Mouse (Mus musculus): Measurements from ENCODE around the gene Fgf14. TPM values are rescaled to one million over a fixed set of nuclear protein-coding genes. Genes with fewer than 3 reads are reported as not detected.
A peak's percentile ranks its signal among the peaks of the same experiment; 100 is the strongest.
"Not testable (repeated sequence)": the region's sequence is repeated elsewhere in the genome, so short reads cannot be mapped to it uniquely, and the experiment has no call there.

Gene Fgf14
- polyA plus RNA-seq, 1 experiment from 2014 or later: 30.9 TPM

DNA sequence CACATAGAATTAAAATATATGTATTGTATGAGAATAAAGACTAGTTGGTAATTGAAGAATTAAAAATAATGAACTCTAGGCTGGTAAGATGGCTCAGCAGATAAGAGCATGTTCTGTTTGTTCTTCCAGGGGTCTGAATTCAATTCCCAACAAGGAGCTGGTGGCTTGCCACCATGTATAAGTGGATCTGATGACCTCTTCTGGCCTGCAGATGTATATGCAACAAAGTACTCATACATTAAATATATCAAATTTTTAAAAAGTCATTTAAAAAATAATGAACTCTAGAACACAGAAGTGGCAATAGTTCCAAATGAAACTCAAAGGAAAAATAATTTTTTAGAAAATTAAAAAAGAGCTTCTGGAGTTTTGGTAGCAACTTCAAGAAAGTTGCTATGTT is 529.5 kb downstream of the Fgf14 start:
- H3K4me2 ChIP-seq: no peak overlapping the region
- no peaks in the 10 kb centered on the region for H3K9me3 ChIP-seq
- H3K27me3 ChIP-seq (replicated peaks): no peaks in the 10 kb centered on the region
- no peak for ATAC-seq (replicated peaks)
- H3K36me3 ChIP-seq (replicated peaks): no peaks in the 10 kb centered on the region
- H3K9ac ChIP-seq: no peak overlapping the region
- H3K4me3 ChIP-seq: no peak overlapping the region
- no peak overlapping the region for H3K27ac ChIP-seq
- no peaks in the 10 kb centered on the region for H3K4me1 ChIP-seq

DNA sequence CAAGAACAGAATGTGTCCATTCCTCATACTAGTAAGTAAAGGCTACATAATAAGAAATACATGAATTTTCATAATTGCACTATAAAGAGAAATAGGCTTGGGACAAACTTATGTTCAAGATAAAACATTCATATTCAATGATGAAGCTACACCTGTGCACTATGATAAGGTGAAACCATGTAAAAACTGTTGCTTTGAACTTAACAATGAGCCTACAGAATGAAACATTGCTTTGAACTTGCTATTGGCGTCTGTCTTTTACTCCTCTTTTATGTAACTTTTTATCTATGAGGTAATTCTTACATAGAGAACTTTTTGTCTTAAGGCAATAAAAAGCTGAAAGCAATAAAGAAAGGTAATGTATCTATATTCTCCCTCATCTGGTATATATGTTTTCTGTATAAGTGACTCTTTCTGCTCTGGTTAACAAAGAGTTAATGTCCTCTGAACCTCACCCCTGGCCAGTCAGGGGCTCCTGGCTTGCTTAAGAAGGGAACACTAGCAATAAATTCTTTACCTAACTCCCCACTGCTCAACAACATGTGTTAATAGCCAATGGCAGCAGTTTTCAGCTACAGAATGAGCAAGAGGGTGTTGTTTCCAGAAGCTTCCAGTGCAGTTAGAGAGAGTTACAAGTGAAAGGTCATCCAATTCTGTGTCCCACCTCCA is 569.6 kb downstream of the Fgf14 start:
- no peaks in the 10 kb centered on the region for H3K4me1 ChIP-seq
- 81% methylated on average over 1 of the region's 1 CpGs for WGBS
- no peaks in the 10 kb centered on the region for H3K27me3 ChIP-seq (replicated peaks)
- H3K9me3 ChIP-seq: no peaks in the 10 kb centered on the region
- H3K4me2 ChIP-seq: no peak overlapping the region
- H3K27ac ChIP-seq: no peak overlapping the region
- no peak overlapping the region for H3K4me3 ChIP-seq
- no peaks in the 10 kb centered on the region for H3K36me3 ChIP-seq (replicated peaks)
- no peak overlapping the region for H3K9ac ChIP-seq
- ATAC-seq (replicated peaks): no peak

DNA sequence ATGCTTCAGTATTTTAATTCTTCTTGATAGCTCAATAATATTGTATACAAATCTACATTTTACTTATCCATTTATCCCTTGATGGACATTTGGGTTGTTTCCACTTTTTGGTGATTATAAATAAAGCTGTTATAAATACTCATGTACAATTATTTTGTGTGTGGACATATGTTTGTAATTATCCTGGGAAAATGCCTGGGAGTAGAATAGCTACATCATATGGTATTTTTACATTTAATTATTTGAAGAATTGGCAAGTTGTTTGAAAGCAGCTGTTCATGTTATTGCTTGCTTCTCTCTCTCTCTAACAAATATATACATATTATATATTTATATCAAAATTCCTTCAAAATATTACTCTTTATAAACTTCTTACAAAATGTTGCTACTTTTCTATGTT is 593.8 kb downstream of the Fgf14 start:
- Histone ChIP-seq H3K4me1 (no peaks in the 10 kb centered on the region), H3K27ac (no peak overlapping the region), H3K4me2 (no peak overlapping the region), H3K4me3 (no peak overlapping the region), H3K9ac (no peak overlapping the region), H3K9me3 (no peaks in the 10 kb centered on the region), H3K27me3 (replicated peaks) (no peaks in the 10 kb centered on the region), H3K36me3 (replicated peaks) (no peaks in the 10 kb centered on the region)
- no peak for ATAC-seq (replicated peaks)

- 82% methylated on average over 1 of the region's 1 CpGs for WGBS
- H3K9me3 ChIP-seq: no peaks in the 10 kb centered on the region
These were observed 632.9 kb downstream of the Fgf14 start for GRCm38 (mm10) chr14:124044016-124044415.

GRCm38 (mm10) chr14:124040651-124041050 is 636.3 kb downstream of the Fgf14 start:
- no peak overlapping the region for H3K4me2 ChIP-seq
- H3K9ac ChIP-seq: no peak overlapping the region
- H3K27me3 ChIP-seq (replicated peaks): no peaks in the 10 kb centered on the region
- H3K4me1 ChIP-seq: peaks cover 6% of the 10 kb centered on the region
- 69% methylated on average over 1 of the region's 1 CpGs for WGBS
- H3K4me3 ChIP-seq: no peak overlapping the region
- ATAC-seq (replicated peaks): no peak
- H3K36me3 ChIP-seq (replicated peaks): no peaks in the 10 kb centered on the region
- no peak overlapping the region for H3K27ac ChIP-seq
- no peaks in the 10 kb centered on the region for H3K9me3 ChIP-seq

More at GRCm38 (mm10) chr14:124044016-124044415, 632.9 kb downstream of the Fgf14 start:
- Histone ChIP-seq H3K4me1 (no peaks in the 10 kb centered on the region), H3K27ac (no peak overlapping the region), H3K36me3 (replicated peaks) (no peaks in the 10 kb centered on the region), H3K27me3 (replicated peaks) (no peaks in the 10 kb centered on the region), H3K4me2 (no peak overlapping the region), H3K4me3 (no peak overlapping the region), H3K9ac (no peak overlapping the region)
- no peak for ATAC-seq (replicated peaks)

DNA sequence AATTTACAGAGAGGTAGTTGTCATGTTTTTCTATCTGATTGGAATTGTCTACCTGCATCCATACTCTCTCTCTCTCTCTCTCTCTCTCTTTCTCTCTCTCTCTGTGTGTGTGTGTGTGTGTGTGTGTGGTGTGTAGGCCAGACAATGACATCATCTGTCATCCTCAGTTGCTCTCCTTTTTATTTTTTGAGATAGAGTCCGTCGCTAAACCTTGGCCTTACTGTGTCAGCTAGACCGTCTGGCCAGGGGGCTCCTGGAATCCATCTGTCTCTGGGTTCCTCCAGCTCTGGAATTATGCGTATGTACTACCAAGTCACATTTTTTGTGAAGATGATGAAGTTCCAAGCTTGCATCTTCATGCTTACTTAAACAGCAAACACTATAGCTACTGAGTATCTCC is 639.5 kb downstream of the Fgf14 start:
- Histone ChIP-seq H3K9ac (no peak overlapping the region), H3K4me2 (no peak overlapping the region), H3K27ac (no peak overlapping the region), H3K9me3 (no peaks in the 10 kb centered on the region), H3K4me3 (no peak overlapping the region), H3K36me3 (replicated peaks) (no peaks in the 10 kb centered on the region), H3K27me3 (replicated peaks) (no peaks in the 10 kb centered on the region), H3K4me1 (peaks cover 6% of the 10 kb centered on the region)
- 0 out of 2 replicates have a peak, but pooled peaks have one; percentile 17 for ATAC-seq (replicated peaks)
- WGBS: 67% methylated on average over 4 of the region's 4 CpGs

GRCm38 (mm10) chr14:124036575-124037205 is 640.2 kb downstream of the Fgf14 start:
- H3K9me3 ChIP-seq: no peaks in the 10 kb centered on the region
- ATAC-seq (replicated peaks): peak; percentile 83
- no peaks in the 10 kb centered on the region for H3K27me3 ChIP-seq (replicated peaks)
- no peak overlapping the region for H3K4me3 ChIP-seq
- H3K4me1 ChIP-seq: peaks cover 6% of the 10 kb centered on the region
- 17% methylated on average over 1 of the region's 1 CpGs for WGBS
- H3K36me3 ChIP-seq (replicated peaks): no peaks in the 10 kb centered on the region
- no peak overlapping the region for H3K4me2 ChIP-seq
- H3K27ac ChIP-seq: 0 out of 2 replicates have a peak overlapping the region, but pooled peaks have one; percentile 29
- H3K9ac ChIP-seq: no peak overlapping the region

DNA sequence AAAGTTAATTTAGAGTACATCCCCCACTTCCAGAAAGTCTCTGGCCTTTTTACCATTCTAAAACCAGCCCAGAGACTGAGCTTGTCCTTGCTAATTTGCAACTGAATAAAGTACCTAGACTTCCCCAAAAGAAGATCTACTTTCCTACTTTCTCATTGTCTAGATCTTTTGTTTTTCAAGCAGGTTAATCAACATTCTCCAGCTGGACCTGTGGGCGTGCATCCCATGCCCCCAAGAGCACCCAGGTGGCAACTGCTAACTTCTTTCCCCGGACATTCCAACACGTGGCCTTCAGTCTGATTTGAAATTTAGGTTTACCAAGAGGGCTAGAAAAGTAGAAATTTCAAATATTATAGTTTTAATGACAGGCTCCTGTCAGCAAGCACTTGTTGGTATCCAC is 643.6 kb downstream of the Fgf14 start:
- not testable (repeated sequence) for H3K4me2 ChIP-seq; H3K4me3 ChIP-seq; H3K27me3 ChIP-seq (replicated peaks); H3K9me3 ChIP-seq; H3K4me1 ChIP-seq; H3K27ac ChIP-seq; H3K36me3 ChIP-seq (replicated peaks); ATAC-seq (replicated peaks); H3K9ac ChIP-seq
- WGBS: 39% methylated on average over 3 of the region's 3 CpGs

DNA sequence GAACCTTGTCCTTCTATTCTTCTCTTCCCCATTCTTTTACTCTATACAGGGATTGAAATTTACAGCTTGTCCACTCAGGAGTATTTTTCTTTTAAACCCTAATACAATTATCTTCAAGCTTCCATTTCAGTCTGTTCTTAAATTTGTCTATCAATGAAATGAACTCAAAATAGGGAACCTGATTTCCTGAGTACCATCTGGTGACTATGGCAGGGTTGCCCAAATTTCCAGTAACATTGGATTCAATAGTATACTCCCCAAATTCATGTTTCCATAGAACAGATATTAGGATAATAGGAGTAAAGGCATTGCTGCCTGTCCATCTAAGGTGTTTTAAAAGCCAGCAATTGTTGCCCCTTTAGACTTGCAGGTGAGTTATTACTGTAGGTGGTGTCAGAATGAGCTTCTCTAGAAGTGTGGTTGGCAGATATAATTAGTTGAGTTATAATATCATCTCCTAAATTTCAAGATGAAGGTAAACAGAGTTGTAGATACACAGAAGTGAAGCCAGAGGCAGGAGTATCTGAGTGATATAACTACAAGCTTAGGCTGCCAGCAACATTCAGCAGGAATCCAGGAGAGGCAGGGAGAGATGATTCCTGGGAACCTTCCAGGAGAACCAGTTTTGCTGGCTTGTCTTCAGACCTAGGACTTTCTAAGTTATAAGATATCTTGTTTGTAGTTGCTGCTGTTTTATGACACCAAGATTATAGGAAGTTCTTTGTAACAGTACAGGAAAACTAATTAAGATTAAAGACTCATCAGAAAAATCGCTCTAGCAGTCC is 648.8 kb downstream of the Fgf14 start:
- Histone ChIP-seq H3K27ac (no peak overlapping the region), H3K27me3 (replicated peaks) (no peaks in the 10 kb centered on the region), H3K4me2 (no peak overlapping the region), H3K9me3 (no peaks in the 10 kb centered on the region), H3K9ac (no peak overlapping the region), H3K4me1 (no peaks in the 10 kb centered on the region), H3K4me3 (no peak overlapping the region), H3K36me3 (replicated peaks) (no peaks in the 10 kb centered on the region)
- WGBS: 89% methylated on average over 1 of the region's 1 CpGs
- no peak for ATAC-seq (replicated peaks)

GRCm38 (mm10) chr14:123990591-123991195 is 686.2 kb downstream of the Fgf14 start:
- no peak for ATAC-seq (replicated peaks)
- H3K27me3 ChIP-seq (replicated peaks): no peaks in the 10 kb centered on the region
- no peak overlapping the region for H3K4me2 ChIP-seq
- no peaks in the 10 kb centered on the region for H3K36me3 ChIP-seq (replicated peaks)
- no peaks in the 10 kb centered on the region for H3K4me1 ChIP-seq
- H3K27ac ChIP-seq: no peak overlapping the region
- no peak overlapping the region for H3K4me3 ChIP-seq
- no peaks in the 10 kb centered on the region for H3K9me3 ChIP-seq
- H3K9ac ChIP-seq: no peak overlapping the region
- 80% methylated on average over 2 of the region's 2 CpGs for WGBS

DNA sequence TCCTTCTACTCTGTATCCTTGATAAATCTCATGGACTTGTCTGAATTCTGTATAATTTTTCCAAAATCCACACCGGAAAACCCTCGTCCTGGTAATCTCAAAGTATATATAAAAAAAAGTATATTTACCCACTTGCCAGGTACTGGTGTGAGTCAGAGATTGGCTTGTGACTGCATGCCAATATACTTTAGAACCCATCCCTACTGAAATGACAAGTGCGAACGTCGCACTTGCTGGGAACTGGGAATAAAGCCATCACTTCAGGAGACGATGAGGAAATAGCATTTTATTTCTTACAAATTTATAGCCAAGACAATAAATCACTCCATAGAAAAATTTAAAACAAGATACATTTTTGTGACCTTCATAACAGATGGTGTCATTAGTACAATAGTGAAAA is 708.9 kb downstream of the Fgf14 start:
- no peak overlapping the region for H3K9ac ChIP-seq
- H3K4me1 ChIP-seq: no peaks in the 10 kb centered on the region
- no peak for ATAC-seq (replicated peaks)
- no peaks in the 10 kb centered on the region for H3K27me3 ChIP-seq (replicated peaks)
- no peaks in the 10 kb centered on the region for H3K9me3 ChIP-seq
- H3K27ac ChIP-seq: no peak overlapping the region
- no peaks in the 10 kb centered on the region for H3K36me3 ChIP-seq (replicated peaks)
- 89% methylated on average over 6 of the region's 6 CpGs for WGBS
- H3K4me2 ChIP-seq: no peak overlapping the region
- H3K4me3 ChIP-seq: no peak overlapping the region

GRCm38 (mm10) chr14:123966531-123966930 is 710.4 kb downstream of the Fgf14 start:
- H3K36me3 ChIP-seq (replicated peaks): no peaks in the 10 kb centered on the region
- no peaks in the 10 kb centered on the region for H3K9me3 ChIP-seq
- 61% methylated on average over 2 of the region's 2 CpGs for WGBS
- H3K4me1 ChIP-seq: no peaks in the 10 kb centered on the region
- ATAC-seq (replicated peaks): no peak
- no peak overlapping the region for H3K4me3 ChIP-seq
- H3K4me2 ChIP-seq: no peak overlapping the region
- no peaks in the 10 kb centered on the region for H3K27me3 ChIP-seq (replicated peaks)
- H3K27ac ChIP-seq: no peak overlapping the region
- H3K9ac ChIP-seq: no peak overlapping the region
